Mouse (Mus musculus): ENCODE results near the gene Gpsm2. TPM values are rescaled to one million over a fixed set of nuclear protein-coding genes. Genes with fewer than 3 reads are reported as not detected.

Gpsm2 gene
- polyA plus RNA-seq, 1 experiment, result 0.83 TPM

- Histone ChIP-seq H3K4me3 (ENCODE audit: insufficient read depth, low read depth, low read length) (no peak overlapping the region), H3K4me1 (ENCODE audit: control insufficient read depth, insufficient read depth, insufficient read length, low read length) (peaks cover 4% of the 10 kb centered on the region; the same call in 1 of the 2 replicates), H3K27ac (replicated peaks; ENCODE audit: low read depth, low read length) (no peak overlapping the region)
Observed at GRCm38 (mm10) chr3:108751061-108751460, 29.0 kb upstream of the Gpsm2 start.

- H3K4me1 ChIP-seq (ENCODE audit: control insufficient read depth, insufficient read depth, insufficient read length, low read length), result no peaks in the 10 kb centered on the region
- H3K27ac ChIP-seq (replicated peaks; ENCODE audit: low read depth, low read length), result no peak overlapping the region
- no peak overlapping the region for H3K4me3 ChIP-seq (ENCODE audit: insufficient read depth, low read depth, low read length)
Observed at GRCm38 (mm10) chr3:108744060-108744459, 22.0 kb upstream of the Gpsm2 start.

- no peak within 1 kb of the TSS for H3K4me3 ChIP-seq (ENCODE audit: insufficient read depth, low read depth, low read length)
- H3K27ac ChIP-seq (replicated peaks; ENCODE audit: low read depth, low read length), result no peak within 1 kb of the TSS
- H3K4me1 ChIP-seq (ENCODE audit: control insufficient read depth, insufficient read depth, insufficient read length, low read length), result no peaks in the 10 kb centered on the region
Observed at GRCm38 (mm10) chr3:108739045-108739708, 17.1 kb upstream of the Gpsm2 start, which contains the start of gene Aknad1. Aknad1 (plus strand) TSS chr3:108739658.

GRCm38 (mm10) chr3:108737761-108738160, 15.7 kb upstream of the Gpsm2 start:
- no peaks in the 10 kb centered on the region for H3K4me1 ChIP-seq (ENCODE audit: control insufficient read depth, insufficient read depth, insufficient read length, low read length)
- H3K27ac ChIP-seq (replicated peaks; ENCODE audit: low read depth, low read length), result no peak overlapping the region
- H3K4me3 ChIP-seq (ENCODE audit: insufficient read depth, low read depth, low read length), result no peak overlapping the region

- no peaks in the 10 kb centered on the region for H3K4me1 ChIP-seq (ENCODE audit: control insufficient read depth, insufficient read depth, insufficient read length, low read length)
- no peak overlapping the region for H3K27ac ChIP-seq (replicated peaks; ENCODE audit: low read depth, low read length)
- H3K4me3 ChIP-seq (ENCODE audit: insufficient read depth, low read depth, low read length), result no peak overlapping the region
Observed at GRCm38 (mm10) chr3:108730316-108730715, 8.2 kb upstream of the Gpsm2 start.

GRCm38 (mm10) chr3:108727776-108728175, 5.7 kb upstream of the Gpsm2 start:
- H3K4me3 ChIP-seq (ENCODE audit: insufficient read depth, low read depth, low read length), result no peak overlapping the region
- no peak overlapping the region for H3K27ac ChIP-seq (replicated peaks; ENCODE audit: low read depth, low read length)
- H3K4me1 ChIP-seq (ENCODE audit: control insufficient read depth, insufficient read depth, insufficient read length, low read length), result no peaks in the 10 kb centered on the region

- H3K4me1 ChIP-seq (ENCODE audit: control insufficient read depth, insufficient read depth, insufficient read length, low read length), result no peaks in the 10 kb centered on the region
- no peak overlapping the region for H3K27ac ChIP-seq (replicated peaks; ENCODE audit: low read depth, low read length)
- no peak overlapping the region for H3K4me3 ChIP-seq (ENCODE audit: insufficient read depth, low read depth, low read length)
Observed at GRCm38 (mm10) chr3:108727344-108727743, 5.2 kb upstream of the Gpsm2 start.

- Histone ChIP-seq H3K4me1 (ENCODE audit: control insufficient read depth, insufficient read depth, insufficient read length, low read length) (no peaks in the 10 kb centered on the region), H3K27ac (replicated peaks; ENCODE audit: low read depth, low read length) (no peak overlapping the region), H3K4me3 (ENCODE audit: insufficient read depth, low read depth, low read length) (no peak overlapping the region)
Observed at GRCm38 (mm10) chr3:108726413-108726812, 4.3 kb upstream of the Gpsm2 start.

GRCm38 (mm10) chr3:108721076-108721991, 775 bp downstream of the Gpsm2 start:
- peak overlapping the region; percentile 96 for H3K4me3 ChIP-seq (ENCODE audit: insufficient read depth, low read depth, low read length)
- H3K4me1 ChIP-seq (ENCODE audit: control insufficient read depth, insufficient read depth, insufficient read length, low read length), result no peaks in the 10 kb centered on the region
- H3K27ac ChIP-seq (replicated peaks; ENCODE audit: low read depth, low read length), result no peak overlapping the region

GRCm38 (mm10) chr3:108719761-108720160, 2.3 kb downstream of the Gpsm2 start:
- no peak overlapping the region for H3K27ac ChIP-seq (replicated peaks; ENCODE audit: low read depth, low read length)
- H3K4me3 ChIP-seq (ENCODE audit: insufficient read depth, low read depth, low read length), result no peak overlapping the region
- H3K4me1 ChIP-seq (ENCODE audit: control insufficient read depth, insufficient read depth, insufficient read length, low read length), result no peaks in the 10 kb centered on the region

GRCm38 (mm10) chr3:108719357-108719756, 2.8 kb downstream of the Gpsm2 start:
- no peak overlapping the region for H3K4me3 ChIP-seq (ENCODE audit: insufficient read depth, low read depth, low read length)
- H3K27ac ChIP-seq (replicated peaks; ENCODE audit: low read depth, low read length), result no peak overlapping the region
- no peaks in the 10 kb centered on the region for H3K4me1 ChIP-seq (ENCODE audit: control insufficient read depth, insufficient read depth, insufficient read length, low read length)

GRCm38 (mm10) chr3:108717896-108718502, 4.1 kb downstream of the Gpsm2 start:
- no peak overlapping the region for H3K27ac ChIP-seq (replicated peaks; ENCODE audit: low read depth, low read length)
- no peak overlapping the region for H3K4me3 ChIP-seq (ENCODE audit: insufficient read depth, low read depth, low read length)
- no peaks in the 10 kb centered on the region for H3K4me1 ChIP-seq (ENCODE audit: control insufficient read depth, insufficient read depth, insufficient read length, low read length)

- Histone ChIP-seq H3K4me3 (ENCODE audit: insufficient read depth, low read depth, low read length) (no peak overlapping the region), H3K27ac (replicated peaks; ENCODE audit: low read depth, low read length) (no peak overlapping the region)
Observed at GRCm38 (mm10) chr3:108714837-108715236, 7.3 kb downstream of the Gpsm2 start.

GRCm38 (mm10) chr3:108713065-108713675, 8.9 kb downstream of the Gpsm2 start:
- Histone ChIP-seq H3K4me1 (ENCODE audit: control insufficient read depth, insufficient read depth, insufficient read length, low read length) (no peaks in the 10 kb centered on the region), H3K27ac (replicated peaks; ENCODE audit: low read depth, low read length) (no peak overlapping the region), H3K4me3 (ENCODE audit: insufficient read depth, low read depth, low read length) (no peak overlapping the region)

More at GRCm38 (mm10) chr3:108714837-108715236, 7.3 kb downstream of the Gpsm2 start:
- H3K4me1 ChIP-seq (ENCODE audit: control insufficient read depth, insufficient read depth, insufficient read length, low read length), result no peaks in the 10 kb centered on the region

GRCm38 (mm10) chr3:108711296-108711695, 10.8 kb downstream of the Gpsm2 start:
- Histone ChIP-seq H3K4me1 (ENCODE audit: control insufficient read depth, insufficient read depth, insufficient read length, low read length) (no peaks in the 10 kb centered on the region), H3K27ac (replicated peaks; ENCODE audit: low read depth, low read length) (no peak overlapping the region), H3K4me3 (ENCODE audit: insufficient read depth, low read depth, low read length) (no peak overlapping the region)

Measured in brown adipose tissue, adult 24 weeks (tissue).